Mouse (Mus musculus) testis, adult 2 months (tissue): ENCODE measurements around the gene Cdh15.

Experiments used
- CTCF ChIP-seq: fragments of 200-500 bp; IDR thresholded peaks from 2 replicates; pipeline ENCODE4 v1.5.1; 2012; ENCODE audit warnings: low read depth, mild to moderate bottlenecking, inconsistent platforms, low read length, moderate library complexity; ENCODE audit not compliant: control insufficient read depth, insufficient read depth, insufficient replicate concordance
- POLR2A ChIP-seq: fragments of 200-500 bp; IDR thresholded peaks from 2 replicates; pipeline ENCODE4 v1.6.1; 2012; ENCODE audit warnings: low read depth, mild to moderate bottlenecking, inconsistent platforms, low read length, moderate library complexity; ENCODE audit not compliant: control insufficient read depth

DNA sequence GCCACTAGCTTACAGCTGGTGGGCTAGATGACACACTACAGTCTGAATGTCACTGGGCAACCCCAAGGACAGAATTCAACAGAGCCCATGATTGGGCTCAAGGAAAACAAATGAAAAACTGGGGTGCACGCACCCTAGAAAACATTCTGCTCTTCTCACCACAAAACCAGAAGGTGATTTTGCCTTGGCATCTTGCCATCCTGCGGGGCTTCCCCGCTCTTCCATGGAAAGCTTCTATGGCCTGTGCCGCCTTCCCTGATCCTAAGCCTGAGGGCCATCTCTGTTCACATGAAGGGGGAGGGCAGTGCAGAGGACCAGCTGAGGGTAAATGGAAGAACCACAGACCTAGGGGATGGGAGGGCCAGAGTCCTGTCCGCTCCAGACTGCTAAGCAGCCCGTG lies 20.2 kb downstream of the Cdh15 start:
- TF ChIP-seq CTCF (no peak), POLR2A (no peak)
